Mouse (Mus musculus) central nervous system, embryonic 14 days (tissue): ENCODE measurements around the gene Tcf3. TPM values are rescaled to one million over a fixed set of nuclear protein-coding genes. Genes with fewer than 3 reads are reported as not detected.

Source experiments
- polyA plus RNA-seq: library from polyadenylated mRNA; depleted of rRNA; stranded (reverse); fragments of >200 nt; gene quantifications from 2 replicates; pipeline ENCODE4 v1.2.3, GENCODE M21; 2012; rRNA removed

The Tcf3 gene
- polyA plus RNA-seq, result 145 and 156 TPM in 2 replicates

GRCm38 (mm10) chr10:80433513-80434232, at the start of gene Tcf3:
TSS of gene Tcf3 (minus strand) at chr10:80433647.

GRCm38 (mm10) chr10:80406684-80407501, 26.6 kb downstream of the Tcf3 start, which contains the start of gene Uqcr11:
TSS of gene Uqcr11 (minus strand) at chr10:80406830.

DNA sequence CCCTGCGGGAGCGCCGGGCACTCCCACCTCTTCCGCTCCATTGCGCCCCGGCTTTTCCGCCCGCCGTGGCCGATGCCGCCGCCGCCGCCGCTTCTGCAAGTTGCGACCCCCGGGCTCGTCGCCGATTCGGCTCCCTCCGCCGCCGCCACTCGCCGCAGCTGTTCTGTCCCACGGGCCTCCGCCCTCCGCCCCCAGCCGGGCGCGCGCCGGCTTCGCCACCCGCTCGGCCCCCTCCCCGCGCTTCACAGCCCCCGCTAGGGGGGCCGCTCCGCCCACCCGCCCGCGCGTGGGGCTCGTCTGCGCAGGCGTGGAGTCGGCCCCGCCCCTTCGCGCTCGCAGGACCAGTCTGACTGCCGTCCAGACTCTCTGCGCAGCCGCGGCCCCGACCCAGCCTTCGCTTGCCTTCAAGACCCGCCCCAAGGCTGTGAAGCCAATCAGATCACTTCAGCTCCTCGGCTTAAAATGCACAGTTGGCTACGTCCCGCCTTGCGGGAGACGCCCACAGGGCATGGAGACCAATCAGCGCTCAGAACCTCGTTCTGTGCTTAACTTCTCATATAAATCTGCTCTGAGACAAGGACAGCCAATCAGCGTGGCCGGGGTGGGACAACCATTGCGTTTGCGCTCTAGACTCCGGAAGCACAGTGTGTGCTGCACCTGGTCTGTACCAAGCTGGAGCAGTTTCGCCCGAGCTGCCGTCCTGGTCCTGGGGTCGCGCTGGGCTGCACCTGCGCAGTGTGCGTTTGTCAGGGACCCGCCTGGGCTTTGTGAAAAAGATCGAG, 34.1 kb downstream of the Tcf3 start, which contains the start of gene Mbd3:
Gene Mbd3, minus strand, starts transcription at position 360 of the 782 bp plus-strand sequence.

GRCm38 (mm10) chr10:80387522-80387959, 45.9 kb downstream of the Tcf3 start, which contains the start of gene Mex3d:
TSS of gene Mex3d (minus strand) at chr10:80387659.

Other genes starting within 250 kb of the Tcf3 start
- gene Mum1, start 207.2 kb downstream of the Tcf3 start, polyA plus RNA-seq, result 67.3 and 73.6 TPM in 2 replicates
- 288 TPM in 2 replicates for gene Ndufs7, start 184.5 kb downstream of the Tcf3 start, polyA plus RNA-seq
- 15.4 and 28.3 TPM in 2 replicates for gene Gamt, start 172.6 kb downstream of the Tcf3 start, polyA plus RNA-seq
- gene Dazap1, start 172.2 kb downstream of the Tcf3 start, polyA plus RNA-seq, result 207 and 232 TPM in 2 replicates
- gene Rps15, start 141.2 kb downstream of the Tcf3 start, polyA plus RNA-seq, result 2,757 and 2,767 TPM in 2 replicates
- gene Apc2, start 137.7 kb downstream of the Tcf3 start, polyA plus RNA-seq, result 145 and 166 TPM in 2 replicates
- 29.7 and 29.8 TPM in 2 replicates for gene 2310011J03Rik, start 113.1 kb downstream of the Tcf3 start, polyA plus RNA-seq
- gene Pcsk4, start 104.1 kb downstream of the Tcf3 start, polyA plus RNA-seq, result 4.5 and 6.3 TPM in 2 replicates
- gene Reep6, start 103.7 kb downstream of the Tcf3 start, polyA plus RNA-seq, result 2.2 and 3.2 TPM in 2 replicates
- gene Adamtsl5, start 85.2 kb downstream of the Tcf3 start, polyA plus RNA-seq, result 1.4 and 2.8 TPM in 2 replicates
- gene Plk5, start 77.2 kb downstream of the Tcf3 start, polyA plus RNA-seq, result 2.6 and 2.9 TPM in 2 replicates
- gene Mex3d, start 46.0 kb downstream of the Tcf3 start, polyA plus RNA-seq, result 86.4 and 98.5 TPM in 2 replicates
- gene Mbd3, start 34.1 kb downstream of the Tcf3 start, polyA plus RNA-seq, result 273 and 295 TPM in 2 replicates
- gene Uqcr11, start 26.8 kb downstream of the Tcf3 start, polyA plus RNA-seq, result 870 and 900 TPM in 2 replicates
- gene Onecut3, start 61.2 kb upstream of the Tcf3 start, polyA plus RNA-seq, result 4.1 and 6.6 TPM in 2 replicates
- gene Atp8b3, start 105.5 kb upstream of the Tcf3 start, polyA plus RNA-seq, result 0.58 and 0.81 TPM in 2 replicates
- gene Rexo1, start 127.9 kb upstream of the Tcf3 start, polyA plus RNA-seq, result 59.5 and 61.4 TPM in 2 replicates
- 13.9 and 14.8 TPM in 2 replicates for gene Klf16, start 143.7 kb upstream of the Tcf3 start, polyA plus RNA-seq
- gene Abhd17a, start 156.7 kb upstream of the Tcf3 start, polyA plus RNA-seq, result 126 and 131 TPM in 2 replicates
- gene Scamp4, start 169.2 kb upstream of the Tcf3 start, polyA plus RNA-seq, result 53.6 and 62.1 TPM in 2 replicates
- 11.3 and 11.5 TPM in 2 replicates for gene Adat3, start 169.2 kb upstream of the Tcf3 start, polyA plus RNA-seq
- gene Gm49322, start 172.4 kb upstream of the Tcf3 start, polyA plus RNA-seq, result 4.7 TPM in 2 replicates
- gene Csnk1g2, start 189.2 kb upstream of the Tcf3 start, polyA plus RNA-seq, result 203 and 212 TPM in 2 replicates
- 93.0 and 93.8 TPM in 2 replicates for gene Btbd2, start 223.4 kb upstream of the Tcf3 start, polyA plus RNA-seq
- 87.9 and 92.8 TPM in 2 replicates for gene Mknk2, start 244.5 kb upstream of the Tcf3 start, polyA plus RNA-seq